29 mouse cellular contexts compared by ENCODE assay signal in genomic region chr15:95839789-95840188, GRCm38 (mm10). TPM values are rescaled to one million over a fixed set of nuclear protein-coding genes. Genes with fewer than 3 reads are reported as not detected.
DNase-seq lines count a peak whose midpoint lies in the region; ATAC-seq and TF ChIP-seq lines count a peak whose summit lies in the region.
"Had no signal": no experiment of that assay in that cellular context is flagged by ENCODE, and none has a peak within 500 bp of the region (broad histone marks: within the 10 kb centered on the region; RNA-seq: fewer than 3 reads in every experiment).

No protein-coding gene starts in this region.

- no peak for DNase-seq in kidney, adult 2 months
- DNase-seq in kidney, postnatal 14 days: no peak
- no peak for DNase-seq in gastrocnemius, adult 8-10 months (ENCODE audit: low spot score in 2 of 2)
- DNase-seq: adrenal gland, postnatal 25 days; B cell, adult 2 months; cerebellum, adult 8-10 months; cerebellum, postnatal 25 days; heart, postnatal 10 days; kidney, adult 18-20 months; layer of hippocampus, adult 9-11 months; lung, postnatal 36 days; right cerebral cortex, postnatal 4 days; thymus, adult 2 months; thymus, postnatal 36 days had no signal

- no peak for TF ChIP-seq CTCF in kidney, adult 2 months (conservative IDR thresholded peaks at IDR 0.05; ENCODE audit: insufficient read depth, insufficient read length, low read depth, low read length)
- TF ChIP-seq CTCF in small intestine, adult 2 months (IDR thresholded peaks at IDR 0.05; ENCODE audit: extremely low read depth, insufficient read length, insufficient replicate concordance, low read depth, low read length): no peak

- 84% methylated on average over 3 of the region's 3 CpGs for WGBS in kidney, adult 2 months
- 22% methylated on average over 3 of the region's 3 CpGs for WGBS in liver, embryonic 12.5 days (ENCODE audit: insufficient replicate concordance)
- WGBS in liver, embryonic 15.5 days (ENCODE audit: insufficient replicate concordance): 33% methylated on average over 3 of the region's 3 CpGs
- WGBS in small intestine, adult 2 months: 76% methylated on average over 3 of the region's 3 CpGs

- no peak overlapping the region for H3K9ac ChIP-seq in liver, embryonic 12.5 days
- H3K9ac ChIP-seq in liver, embryonic 15.5 days: no peak overlapping the region
- H3K9ac ChIP-seq: forebrain, embryonic 13.5 days; heart, embryonic 13.5 days; hindbrain, embryonic 15.5 days; limb, embryonic 15.5 days; lung, embryonic 15.5 days; neural tube, embryonic 12.5 days had no signal

- H3K9me3 ChIP-seq in liver, embryonic 12.5 days (replicated peaks): no peaks in the 10 kb centered on the region
- H3K9me3 ChIP-seq in liver, embryonic 15.5 days (replicated peaks): no peaks in the 10 kb centered on the region
- H3K9me3 ChIP-seq: forebrain, embryonic 13.5 days; heart, embryonic 13.5 days; hindbrain, embryonic 10.5 days; hindbrain, embryonic 15.5 days; limb, embryonic 10.5 days; limb, embryonic 15.5 days; lung, embryonic 15.5 days; neural tube, embryonic 12.5 days had no signal

- no peak overlapping the region for H3K4me3 ChIP-seq in kidney, adult 2 months (ENCODE audit: insufficient read depth, low read depth, low read length)
- H3K4me3 ChIP-seq in liver, embryonic 12.5 days: no peak overlapping the region
- H3K4me3 ChIP-seq in liver, embryonic 15.5 days (replicated peaks): no peak overlapping the region
- no peak overlapping the region for H3K4me3 ChIP-seq in small intestine, adult 2 months (ENCODE audit: low read depth, low read length)
- H3K4me3 ChIP-seq: forebrain, embryonic 13.5 days; heart, embryonic 13.5 days; hindbrain, embryonic 10.5 days; hindbrain, embryonic 15.5 days; limb, embryonic 10.5 days; limb, embryonic 15.5 days; lung, embryonic 15.5 days; myocyte; neural tube, embryonic 12.5 days had no signal

- TF ChIP-seq POLR2A in kidney, adult 2 months (IDR thresholded peaks at IDR 0.05; ENCODE audit: low read depth, low read length): no peak
- TF ChIP-seq POLR2A in small intestine, adult 2 months (IDR thresholded peaks at IDR 0.05; ENCODE audit: low read depth, low read length): no peak

- peak overlapping the region; percentile 41 for H3K4me2 ChIP-seq in liver, embryonic 12.5 days
- H3K4me2 ChIP-seq in liver, embryonic 15.5 days: 0 out of 2 replicates have a peak overlapping the region, but pooled peaks have one; percentile 10
- H3K4me2 ChIP-seq: forebrain, embryonic 13.5 days; heart, embryonic 13.5 days; hindbrain, embryonic 15.5 days; limb, embryonic 15.5 days; lung, embryonic 15.5 days; midbrain, embryonic 11.5 days; neural tube, embryonic 12.5 days had no signal

- no peaks in the 10 kb centered on the region for H3K27me3 ChIP-seq in kidney, adult 2 months (replicated peaks; ENCODE audit: control insufficient read depth, insufficient read depth, low read length)
- no peaks in the 10 kb centered on the region for H3K27me3 ChIP-seq in liver, embryonic 12.5 days (replicated peaks)
- H3K27me3 ChIP-seq in liver, embryonic 15.5 days: no peaks in the 10 kb centered on the region
- no peaks in the 10 kb centered on the region for H3K27me3 ChIP-seq in small intestine, adult 2 months (ENCODE audit: control insufficient read depth, insufficient read depth, low read length)
- H3K27me3 ChIP-seq: forebrain, embryonic 13.5 days; heart, embryonic 13.5 days; hindbrain, embryonic 15.5 days; limb, embryonic 15.5 days; lung, embryonic 15.5 days; neural tube, embryonic 12.5 days had no signal

- 0 out of 2 replicates have a peak overlapping the region, but pooled peaks have one; percentile 49 for H3K27ac ChIP-seq in kidney, adult 2 months (ENCODE audit: insufficient read depth, low read depth, low read length)
- peak overlapping the region; percentile 66 for H3K27ac ChIP-seq in liver, embryonic 12.5 days
- no peak overlapping the region for H3K27ac ChIP-seq in liver, embryonic 15.5 days (replicated peaks)
- H3K27ac ChIP-seq in small intestine, adult 2 months (ENCODE audit: insufficient read depth, low read depth, low read length): peak overlapping the region; percentile 50; the same call in 1 of the 2 replicates
- H3K27ac ChIP-seq: forebrain, embryonic 13.5 days; heart, embryonic 13.5 days; hindbrain, embryonic 10.5 days; hindbrain, embryonic 15.5 days; limb, embryonic 10.5 days; limb, embryonic 15.5 days; lung, embryonic 15.5 days; neural tube, embryonic 12.5 days had no signal

- H3K36me3 ChIP-seq in kidney, adult 2 months (ENCODE audit: control insufficient read depth, insufficient read depth, low read length): no peaks in the 10 kb centered on the region
- H3K36me3 ChIP-seq in liver, embryonic 12.5 days: no peaks in the 10 kb centered on the region
- H3K36me3 ChIP-seq in liver, embryonic 15.5 days (replicated peaks): no peaks in the 10 kb centered on the region
- peaks cover 5% of the 10 kb centered on the region; the same call in 1 of the 2 replicates for H3K36me3 ChIP-seq in small intestine, adult 2 months (ENCODE audit: control insufficient read depth, insufficient read depth, low read length)
- H3K36me3 ChIP-seq: heart, embryonic 13.5 days; hindbrain, embryonic 10.5 days; hindbrain, embryonic 15.5 days; limb, embryonic 10.5 days; limb, embryonic 15.5 days; lung, embryonic 15.5 days; neural tube, embryonic 12.5 days had no signal

- H3K4me1 ChIP-seq in kidney, adult 2 months (ENCODE audit: control insufficient read depth, insufficient read depth, low read length): peaks cover 47% of the 10 kb centered on the region
- peaks cover 57% of the 10 kb centered on the region for H3K4me1 ChIP-seq in liver, embryonic 12.5 days
- H3K4me1 ChIP-seq in liver, embryonic 15.5 days (replicated peaks): peaks cover 40% of the 10 kb centered on the region
- H3K4me1 ChIP-seq in small intestine, adult 2 months (ENCODE audit: control insufficient read depth, insufficient read depth, insufficient read length, low read length): peaks cover 50% of the 10 kb centered on the region

- ATAC-seq in liver, embryonic 12.5 days: peak; percentile 73
- 0 out of 2 replicates have a peak, but pooled peaks have one; percentile 22 for ATAC-seq in liver, embryonic 15.5 days (ENCODE audit: insufficient read depth)
- no peak for ATAC-seq in cerebellum, adult (ENCODE audit: insufficient number of reproducible peaks, low FRiP score, low TSS enrichment)
- ATAC-seq: forebrain, embryonic 13.5 days; inflammation-experienced regulatory T-cells, adult 6 months had no signal

RNA-seq across cellular contexts. Expression of gene Ano6, which starts 49.1 kb away (rescaled TPM):
- 40.3 and 47.0 TPM in 2 replicates for polyA plus RNA-seq in kidney, adult 2 months (2012; rRNA removed)
- 14.7 and 14.8 TPM in 2 replicates for polyA plus RNA-seq in liver, embryonic 12.5 days (2016; fragmentation: Nextera tagmentation; extraction: Ambion mirVana)
- 8.4 and 9.2 TPM in 2 replicates for polyA plus RNA-seq in liver, embryonic 15.5 days (2015; fragmentation: Nextera tagmentation; extraction: Ambion mirVana)
- polyA plus RNA-seq in small intestine, adult 2 months (2012; rRNA removed): 15.1 and 172 TPM in 2 replicates
- total RNA-seq in gastrocnemius, adult 8-10 months (2022): 10 to 100 TPM; 35.0 to 44.7 (median 40.1) TPM
